Mouse (Mus musculus): ENCODE data around the gene Ins1. TPM values are rescaled to one million over a fixed set of nuclear protein-coding genes. Genes with fewer than 3 reads are reported as not detected.

The Ins1 gene
- not detected in 2 replicates for polyA plus RNA-seq (2014; fragmentation: Nextera tagmentation; extraction: Ambion mirVana)

- Histone ChIP-seq H3K27ac (ENCODE audit: low read depth, low read length) (no peak within 1 kb of the TSS), H3K9me3 (ENCODE audit: control insufficient read depth, low read length) (no peaks in the 10 kb centered on the region), H3K9ac (ENCODE audit: low read length) (no peak within 1 kb of the TSS), H3K4me3 (ENCODE audit: low read depth, low read length) (no peak within 1 kb of the TSS), H3K36me3 (ENCODE audit: control insufficient read depth, insufficient read depth, low read length) (no peaks in the 10 kb centered on the region), H3K4me2 (ENCODE audit: low read depth, low read length, severe bottlenecking) (no peak within 1 kb of the TSS), H3K4me1 (replicated peaks; ENCODE audit: control insufficient read depth, insufficient read depth, low read length) (no peaks in the 10 kb centered on the region), H3K27me3 (ENCODE audit: control insufficient read depth, insufficient read depth, low read length) (no peaks in the 10 kb centered on the region)
- ATAC-seq (replicated peaks; ENCODE audit: low FRiP score) (no peak), DNase-seq (ENCODE audit: low spot score) (no peak)
These were observed at the start of gene Ins1 for GRCm38 (mm10) chr19:52263997-52264396. Gene Ins1 (plus strand): TSS chr19:52264297.

Measured in forebrain, embryonic 11.5 days (tissue).